Mouse (Mus musculus): ENCODE measurements around the gene Phrf1. TPM values are rescaled to one million over a fixed set of nuclear protein-coding genes. Genes with fewer than 3 reads are reported as not detected.

Phrf1 gene
- polyA plus RNA-seq, 1 experiment from 2014 or later, result 71.7 TPM

GRCm38 (mm10) chr7:141281442-141281841 lies 52.9 kb downstream of the Phrf1 start:
- no peak overlapping the region for H3K4me2 ChIP-seq
- ATAC-seq (ENCODE audit: low FRiP score, low read depth), result no peak
- peaks cover 10% of the 10 kb centered on the region for H3K4me1 ChIP-seq (replicated peaks)
- H3K27me3 ChIP-seq, result no peaks in the 10 kb centered on the region
- WGBS, result 43% methylated on average over 6 of the region's 6 CpGs
- no peak overlapping the region for H3K27ac ChIP-seq (replicated peaks)
- no peaks in the 10 kb centered on the region for H3K36me3 ChIP-seq
- no peak overlapping the region for H3K4me3 ChIP-seq
- no peaks in the 10 kb centered on the region for H3K9me3 ChIP-seq
- no peak overlapping the region for H3K9ac ChIP-seq

- Histone ChIP-seq H3K9me3 (no peaks in the 10 kb centered on the region), H3K27me3 (no peaks in the 10 kb centered on the region), H3K4me2 (no peak overlapping the region), H3K27ac (replicated peaks) (no peak overlapping the region), H3K4me1 (replicated peaks) (peaks cover 10% of the 10 kb centered on the region), H3K36me3 (no peaks in the 10 kb centered on the region), H3K9ac (no peak overlapping the region), H3K4me3 (no peak overlapping the region)
- ATAC-seq (ENCODE audit: low FRiP score, low read depth), result no peak
- WGBS, result 89% methylated on average over 4 of the region's 4 CpGs
Observed at GRCm38 (mm10) chr7:141282756-141283155, 54.2 kb downstream of the Phrf1 start.

GRCm38 (mm10) chr7:141288042-141288441 lies 59.5 kb downstream of the Phrf1 start:
- no peak for ATAC-seq (ENCODE audit: low FRiP score, low read depth)

GRCm38 (mm10) chr7:141291921-141292582 lies 63.5 kb downstream of the Phrf1 start, which contains the start of gene Drd4:
Drd4 (plus strand) TSS chr7:141292006.
- peaks cover 4% of the 10 kb centered on the region for H3K36me3 ChIP-seq
- peak; percentile 53; the same call in 1 of the 2 replicates for ATAC-seq (ENCODE audit: low FRiP score, low read depth)
- no peak within 1 kb of the TSS for H3K27ac ChIP-seq (replicated peaks)
- H3K9me3 ChIP-seq, result no peaks in the 10 kb centered on the region
- peaks cover 57% of the 10 kb centered on the region for H3K27me3 ChIP-seq
- H3K9ac ChIP-seq, result peak within 1 kb of the TSS; percentile 61
- peaks cover 34% of the 10 kb centered on the region for H3K4me1 ChIP-seq (replicated peaks)
- peak within 1 kb of the TSS; percentile 57 for H3K4me3 ChIP-seq
- 2% methylated on average over 46 of the region's 46 CpGs for WGBS
- peak within 1 kb of the TSS; percentile 99 for H3K4me2 ChIP-seq

More at GRCm38 (mm10) chr7:141288042-141288441, 59.5 kb downstream of the Phrf1 start:
- Histone ChIP-seq H3K4me2 (no peak overlapping the region), H3K36me3 (no peaks in the 10 kb centered on the region), H3K27me3 (peaks cover 24% of the 10 kb centered on the region), H3K4me3 (no peak overlapping the region), H3K27ac (replicated peaks) (no peak overlapping the region), H3K4me1 (replicated peaks) (peaks cover 17% of the 10 kb centered on the region), H3K9ac (no peak overlapping the region), H3K9me3 (no peaks in the 10 kb centered on the region)
- WGBS, result 85% methylated on average over 3 of the region's 3 CpGs

GRCm38 (mm10) chr7:141292583-141293388 lies 64.2 kb downstream of the Phrf1 start:
- WGBS, result 32% methylated on average over 15 of the region's 15 CpGs
- H3K36me3 ChIP-seq, result peaks cover 7% of the 10 kb centered on the region
- H3K4me2 ChIP-seq, result peak overlapping the region; percentile 99
- peak overlapping the region; percentile 57 for H3K4me3 ChIP-seq
- H3K9ac ChIP-seq, result peak overlapping the region; percentile 61; the same call in 1 of the 2 replicates
- H3K4me1 ChIP-seq (replicated peaks), result peaks cover 34% of the 10 kb centered on the region
- no peak overlapping the region for H3K27ac ChIP-seq (replicated peaks)
- H3K27me3 ChIP-seq, result peaks cover 57% of the 10 kb centered on the region
- peak; percentile 11; the same call in 1 of the 2 replicates for ATAC-seq (ENCODE audit: low FRiP score, low read depth)
- H3K9me3 ChIP-seq, result no peaks in the 10 kb centered on the region

GRCm38 (mm10) chr7:141293852-141294471 lies 65.4 kb downstream of the Phrf1 start:
- Histone ChIP-seq H3K4me2 (peak overlapping the region; percentile 62), H3K4me1 (replicated peaks) (peaks cover 34% of the 10 kb centered on the region), H3K27ac (replicated peaks) (no peak overlapping the region), H3K9ac (no peak overlapping the region; the same call in 1 of the 2 replicates), H3K4me3 (peak overlapping the region; percentile 31), H3K9me3 (no peaks in the 10 kb centered on the region), H3K27me3 (peaks cover 57% of the 10 kb centered on the region), H3K36me3 (peaks cover 7% of the 10 kb centered on the region)
- 2% methylated on average over 53 of the region's 53 CpGs for WGBS
- ATAC-seq (ENCODE audit: low FRiP score, low read depth), result no peak; the same call in 1 of the 2 replicates

GRCm38 (mm10) chr7:141294479-141294878 lies 65.9 kb downstream of the Phrf1 start:
- H3K4me1 ChIP-seq (replicated peaks), result peaks cover 34% of the 10 kb centered on the region
- no peak overlapping the region for H3K27ac ChIP-seq (replicated peaks)
- no peaks in the 10 kb centered on the region for H3K9me3 ChIP-seq
- ATAC-seq (ENCODE audit: low FRiP score, low read depth), result no peak
- H3K36me3 ChIP-seq, result peaks cover 12% of the 10 kb centered on the region
- 9% methylated on average over 22 of the region's 22 CpGs for WGBS
- H3K4me3 ChIP-seq, result peak overlapping the region; percentile 31
- H3K27me3 ChIP-seq, result peaks cover 57% of the 10 kb centered on the region
- H3K4me2 ChIP-seq, result peak overlapping the region; percentile 62
- no peak overlapping the region for H3K9ac ChIP-seq

- WGBS, result 71% methylated on average over 3 of the region's 3 CpGs
- Histone ChIP-seq H3K9me3 (no peaks in the 10 kb centered on the region), H3K27me3 (peaks cover 32% of the 10 kb centered on the region), H3K9ac (no peak overlapping the region), H3K36me3 (peaks cover 46% of the 10 kb centered on the region), H3K4me3 (no peak overlapping the region), H3K27ac (replicated peaks) (no peak overlapping the region), H3K4me2 (no peak overlapping the region), H3K4me1 (replicated peaks) (peaks cover 16% of the 10 kb centered on the region)
- no peak for ATAC-seq (ENCODE audit: low FRiP score, low read depth)
Observed at GRCm38 (mm10) chr7:141297926-141298650, 69.5 kb downstream of the Phrf1 start.

- Histone ChIP-seq H3K4me1 (replicated peaks) (peaks cover 5% of the 10 kb centered on the region), H3K9me3 (no peaks in the 10 kb centered on the region), H3K27ac (replicated peaks) (no peak overlapping the region), H3K4me2 (no peak overlapping the region), H3K4me3 (no peak overlapping the region), H3K27me3 (peaks cover 21% of the 10 kb centered on the region), H3K36me3 (peaks cover 56% of the 10 kb centered on the region), H3K9ac (no peak overlapping the region)
- 95% methylated on average over 8 of the region's 8 CpGs for WGBS
- no peak for ATAC-seq (ENCODE audit: low FRiP score, low read depth)
Observed at GRCm38 (mm10) chr7:141299175-141299574, 70.6 kb downstream of the Phrf1 start.

- Histone ChIP-seq H3K27me3 (no peaks in the 10 kb centered on the region; the same call in 1 of the 2 replicates), H3K9ac (no peak overlapping the region), H3K4me2 (no peak overlapping the region), H3K4me3 (no peak overlapping the region), H3K4me1 (replicated peaks) (no peaks in the 10 kb centered on the region), H3K9me3 (no peaks in the 10 kb centered on the region), H3K36me3 (peaks cover 76% of the 10 kb centered on the region), H3K27ac (replicated peaks) (no peak overlapping the region)
- WGBS, result 94% methylated on average over 9 of the region's 9 CpGs
- ATAC-seq (ENCODE audit: low FRiP score, low read depth), result no peak
Observed at GRCm38 (mm10) chr7:141301386-141301785, 72.8 kb downstream of the Phrf1 start.

- H3K4me1 ChIP-seq (replicated peaks), result no peaks in the 10 kb centered on the region
- peaks cover 81% of the 10 kb centered on the region for H3K36me3 ChIP-seq
- H3K4me3 ChIP-seq, result no peak overlapping the region
- H3K4me2 ChIP-seq, result no peak overlapping the region
- H3K27me3 ChIP-seq, result no peaks in the 10 kb centered on the region
- ATAC-seq (ENCODE audit: low FRiP score, low read depth), result no peak
- no peak overlapping the region for H3K27ac ChIP-seq (replicated peaks)
- no peak overlapping the region for H3K9ac ChIP-seq
- 88% methylated on average over 1 of the region's 1 CpGs for WGBS
- H3K9me3 ChIP-seq, result no peaks in the 10 kb centered on the region
Observed at GRCm38 (mm10) chr7:141302702-141303268, 74.2 kb downstream of the Phrf1 start.
